Mouse (Mus musculus) forebrain, embryonic 11.5 days (tissue): ENCODE results near the gene Ndel1. TPM values are rescaled to one million over a fixed set of nuclear protein-coding genes. Genes with fewer than 3 reads are reported as not detected.

ENCODE experiments used
- ATAC-seq: fragments of 200-750 bp; cut with Nextera tagmentation; replicated peaks from 2 replicates; pipeline ENCODE4 v1.8.0; 2017; ENCODE audit warnings: moderate TSS enrichment; ENCODE audit not compliant: low FRiP score
- DNase-seq: peaks from one replicate; pipeline ENCODE4 v3.0.0-alpha.2; 2017; ENCODE audit warnings: low spot score
- H3K27ac ChIP-seq: fragments of 300-500 bp; sonication (generic); 2 replicates; pipeline ENCODE4 v1.5.1; 2014; ENCODE audit warnings: low read depth, low read length
- H3K27me3 ChIP-seq: fragments of 300-500 bp; sonication (generic); 2 replicates; pipeline ENCODE4 v1.6.1; 2014; ENCODE audit warnings: mild to moderate bottlenecking, low read length, mixed read lengths; ENCODE audit not compliant: control insufficient read depth, insufficient read depth
- H3K36me3 ChIP-seq: fragments of 300-500 bp; sonication (generic); 2 replicates; pipeline ENCODE4 v1.6.1; 2014; ENCODE audit warnings: mild to moderate bottlenecking, low read length, moderate library complexity, mixed read lengths; ENCODE audit not compliant: control insufficient read depth, insufficient read depth
- H3K4me1 ChIP-seq: fragments of 300-500 bp; sonication (generic); replicated peaks from 2 replicates; pipeline ENCODE4 v1.6.1; 2014; ENCODE audit warnings: low read length, mixed read lengths; ENCODE audit not compliant: control insufficient read depth, insufficient read depth
- H3K4me2 ChIP-seq: fragments of 300-500 bp; sonication (generic); 2 replicates; pipeline ENCODE4 v1.6.1; 2014; ENCODE audit warnings: low read depth, mild to moderate bottlenecking, low read length, moderate library complexity, mixed read lengths; ENCODE audit not compliant: severe bottlenecking
- H3K4me3 ChIP-seq: fragments of 300-500 bp; sonication (generic); 2 replicates; pipeline ENCODE4 v1.5.1; 2014; ENCODE audit warnings: low read depth, low read length
- H3K9ac ChIP-seq: fragments of 300-500 bp; sonication (generic); 2 replicates; pipeline ENCODE4 v1.6.1; 2014; ENCODE audit warnings: low read length
- H3K9me3 ChIP-seq: fragments of 300-500 bp; sonication (generic); 2 replicates; pipeline ENCODE4 v1.6.1; 2016; ENCODE audit warnings: low read length, mixed read lengths; ENCODE audit not compliant: control insufficient read depth
- WGBS: fragments of 180-500 bp; shearing (Covaris S2); extraction: QIAGEN DNeasy Blood & Tissue Kit; methylation state at CpG from one replicate; pipeline ENCODE4 v1.1.7; 2014; 5-methylcytosine and 5-hydroxymethylcytosine counted together
- polyA plus RNA-seq: library from polyadenylated mRNA; unstranded; fragments of >200 nt; fragmentation: Nextera tagmentation; extraction: Ambion mirVana; gene quantifications from 2 replicates; pipeline ENCODE4 v1.2.1, GENCODE M21; 2014

Gene Ndel1
- polyA plus RNA-seq, 1 experiment from 2014 or later: 46.9 TPM

DNA sequence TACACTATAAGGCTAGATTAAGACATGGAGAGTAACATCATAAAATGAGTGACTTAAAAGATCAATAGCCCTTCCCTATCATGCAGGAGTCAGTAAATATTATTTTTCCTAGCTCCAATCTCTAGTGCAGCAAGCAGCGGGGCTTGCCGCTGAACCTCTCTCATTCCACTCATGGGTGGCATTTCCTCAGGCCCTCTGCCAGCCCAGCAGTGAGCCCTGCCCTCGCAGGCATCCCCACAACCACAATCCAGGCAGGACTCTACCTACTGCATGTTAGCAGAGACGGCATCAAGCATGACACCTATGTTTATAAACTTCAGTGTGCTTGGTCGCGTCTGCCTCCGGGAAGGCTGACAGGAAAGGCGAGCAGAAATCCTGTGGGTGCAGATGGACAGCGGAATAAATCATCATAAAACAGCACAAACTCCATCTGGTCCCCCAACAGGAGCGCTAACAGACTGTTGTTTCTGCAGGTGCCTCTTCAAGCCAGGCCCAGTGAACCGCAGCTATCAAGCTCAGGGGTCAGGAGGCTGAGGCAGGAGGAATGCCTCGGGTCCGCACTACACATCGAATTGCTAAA is 52.3 kb downstream of the Ndel1 start:
- Histone ChIP-seq H3K4me1 (no peaks in the 10 kb centered on the region), H3K27ac (no peak overlapping the region), H3K9ac (no peak overlapping the region), H3K27me3 (no peaks in the 10 kb centered on the region), H3K4me2 (no peak overlapping the region), H3K4me3 (no peak overlapping the region), H3K36me3 (peaks cover 9% of the 10 kb centered on the region), H3K9me3 (no peaks in the 10 kb centered on the region)
- WGBS: 93% methylated on average over 14 of the region's 14 CpGs
- no peak for ATAC-seq
- DNase-seq: peak; percentile 44

DNA sequence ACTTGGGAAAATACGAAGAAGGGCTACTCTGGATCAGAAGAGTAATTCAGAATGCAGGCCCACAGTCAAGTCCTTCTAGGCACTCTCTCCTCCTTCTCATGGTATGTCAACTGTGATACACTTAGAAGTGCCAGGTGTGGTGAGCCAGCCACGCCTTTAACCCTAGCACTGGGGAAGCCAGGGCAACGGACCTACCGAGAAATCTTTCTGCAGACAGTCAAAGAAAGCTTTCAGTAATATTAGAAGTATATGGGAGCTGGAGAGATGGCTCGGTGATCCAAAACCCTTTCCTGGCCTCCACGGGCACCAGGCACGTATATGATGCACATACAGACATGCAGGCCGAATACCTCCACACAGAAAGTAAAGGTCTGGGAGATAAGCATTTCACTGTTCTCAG is 53.2 kb downstream of the Ndel1 start:
- Histone ChIP-seq H3K4me3 (no peak overlapping the region), H3K4me2 (no peak overlapping the region), H3K4me1 (no peaks in the 10 kb centered on the region), H3K9ac (no peak overlapping the region), H3K36me3 (peaks cover 10% of the 10 kb centered on the region), H3K9me3 (no peaks in the 10 kb centered on the region), H3K27me3 (no peaks in the 10 kb centered on the region), H3K27ac (no peak overlapping the region)
- 91% methylated on average over 8 of the region's 8 CpGs for WGBS
- ATAC-seq: no peak
- no peak for DNase-seq

DNA sequence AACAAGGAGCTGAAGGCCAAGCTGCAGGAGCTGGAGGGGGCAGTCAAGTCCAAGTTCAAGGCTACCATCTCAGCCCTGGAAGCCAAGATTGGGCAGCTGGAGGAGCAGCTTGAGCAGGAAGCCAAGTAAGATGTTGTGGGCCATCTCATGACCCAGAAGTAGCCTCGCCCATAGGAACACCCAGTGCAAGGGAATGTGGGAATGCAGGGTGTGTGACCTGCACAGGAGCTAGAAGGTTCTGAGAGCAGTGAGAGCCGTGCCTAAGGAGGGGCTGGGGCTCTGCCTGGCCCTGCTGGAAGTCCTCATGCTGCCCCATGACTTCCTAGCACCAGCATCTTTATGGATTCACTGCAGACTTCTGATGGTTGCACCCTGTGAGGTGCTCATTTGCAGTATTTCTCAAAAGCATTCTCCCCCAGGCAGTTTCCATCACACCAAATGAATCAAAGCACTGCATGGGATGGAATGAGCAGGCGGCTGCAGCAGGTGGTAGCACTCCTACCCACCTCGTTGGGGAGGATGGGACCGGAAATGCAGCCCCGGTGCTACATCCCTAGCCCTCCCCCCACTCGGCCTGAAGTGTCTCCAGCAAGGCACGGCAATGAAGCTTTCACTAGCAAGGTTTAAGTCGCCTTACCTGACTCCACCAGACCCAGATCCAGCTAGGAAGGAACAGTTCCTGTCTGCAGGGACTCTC is 59.6 kb downstream of the Ndel1 start:
- Histone ChIP-seq H3K4me3 (no peak overlapping the region), H3K27ac (no peak overlapping the region), H3K9me3 (no peaks in the 10 kb centered on the region), H3K27me3 (no peaks in the 10 kb centered on the region), H3K36me3 (peaks cover 45% of the 10 kb centered on the region), H3K4me2 (no peak overlapping the region), H3K4me1 (no peaks in the 10 kb centered on the region), H3K9ac (no peak overlapping the region)
- ATAC-seq (no peak), DNase-seq (no peak)
- 90% methylated on average over 9 of the region's 9 CpGs for WGBS

- H3K27me3 ChIP-seq: no peaks in the 10 kb centered on the region
Observed at GRCm38 (mm10) chr11:68807787-68808186, 63.9 kb downstream of the Ndel1 start.

DNA sequence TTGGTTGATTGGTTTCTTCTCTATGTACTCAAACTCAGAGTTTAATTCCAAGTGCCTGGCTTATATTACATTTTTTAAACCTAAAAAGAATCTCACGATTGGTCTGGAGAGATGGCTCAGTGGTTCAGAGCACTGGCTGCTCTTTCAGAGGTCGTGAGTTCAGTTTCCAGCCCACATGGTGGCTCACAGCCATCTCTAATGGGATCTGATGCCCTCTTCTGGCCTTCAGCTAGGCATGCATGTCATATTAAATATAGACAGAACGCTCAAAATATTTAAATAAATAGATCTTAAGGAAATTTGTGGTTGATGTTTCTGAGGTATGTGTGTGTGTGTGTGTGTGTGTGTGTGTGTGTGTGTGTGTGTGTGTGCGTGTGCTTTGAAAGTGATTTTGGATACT is 66.5 kb downstream of the Ndel1 start:
- H3K4me3 ChIP-seq: no peak overlapping the region
- no peak overlapping the region for H3K27ac ChIP-seq
- H3K9me3 ChIP-seq: no peaks in the 10 kb centered on the region
- no peaks in the 10 kb centered on the region for H3K4me1 ChIP-seq
- ATAC-seq (no peak), DNase-seq (no peak)
- no peak overlapping the region for H3K9ac ChIP-seq
- H3K27me3 ChIP-seq: no peaks in the 10 kb centered on the region
- 79% methylated on average over 4 of the region's 4 CpGs for WGBS
- H3K36me3 ChIP-seq: peaks cover 48% of the 10 kb centered on the region
- H3K4me2 ChIP-seq: no peak overlapping the region

More at GRCm38 (mm10) chr11:68807787-68808186, 63.9 kb downstream of the Ndel1 start:
- peaks cover 44% of the 10 kb centered on the region for H3K36me3 ChIP-seq
- H3K9me3 ChIP-seq: no peaks in the 10 kb centered on the region
- DNase-seq (peak; percentile 88), ATAC-seq (peak; percentile 51; the same call in 1 of the 2 replicates)
- H3K27ac ChIP-seq: no peak overlapping the region
- no peak overlapping the region for H3K4me2 ChIP-seq
- no peaks in the 10 kb centered on the region for H3K4me1 ChIP-seq
- no peak overlapping the region for H3K9ac ChIP-seq
- no peak overlapping the region for H3K4me3 ChIP-seq
- 37% methylated on average over 6 of the region's 6 CpGs for WGBS

DNA sequence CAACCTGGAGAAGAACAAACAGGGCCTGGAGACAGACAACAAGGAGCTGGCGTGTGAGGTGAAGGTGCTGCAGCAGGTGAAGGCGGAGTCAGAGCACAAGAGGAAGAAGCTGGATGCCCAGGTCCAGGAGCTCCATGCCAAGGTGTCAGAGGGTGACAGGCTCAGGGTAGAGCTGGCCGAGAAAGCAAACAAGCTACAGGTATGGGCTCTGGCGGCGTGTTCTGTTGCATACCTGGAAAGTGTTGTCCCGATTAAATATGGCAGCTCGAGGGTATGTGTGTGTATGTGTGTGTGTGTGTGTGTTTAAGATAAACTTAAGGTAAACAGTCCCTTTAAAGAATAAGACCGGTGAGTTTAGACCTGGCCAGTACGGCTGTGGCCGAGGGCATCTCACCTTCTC is 73.4 kb downstream of the Ndel1 start:
- H3K9ac ChIP-seq: no peak overlapping the region
- no peaks in the 10 kb centered on the region for H3K27me3 ChIP-seq
- 96% methylated on average over 10 of the region's 10 CpGs for WGBS
- no peak overlapping the region for H3K4me2 ChIP-seq
- no peak for DNase-seq
- peaks cover 64% of the 10 kb centered on the region for H3K36me3 ChIP-seq
- no peaks in the 10 kb centered on the region for H3K4me1 ChIP-seq
- no peak for ATAC-seq
- no peaks in the 10 kb centered on the region for H3K9me3 ChIP-seq
- no peak overlapping the region for H3K4me3 ChIP-seq
- no peak overlapping the region for H3K27ac ChIP-seq

- no peak for DNase-seq
- H3K4me3 ChIP-seq: no peak overlapping the region
- no peaks in the 10 kb centered on the region for H3K9me3 ChIP-seq
- H3K9ac ChIP-seq: no peak overlapping the region
- ATAC-seq: no peak
- no peak overlapping the region for H3K4me2 ChIP-seq
- WGBS: 90% methylated on average over 9 of the region's 9 CpGs
- H3K27ac ChIP-seq: no peak overlapping the region
- H3K27me3 ChIP-seq: no peaks in the 10 kb centered on the region
- peaks cover 51% of the 10 kb centered on the region for H3K36me3 ChIP-seq
- H3K4me1 ChIP-seq: no peaks in the 10 kb centered on the region
Observed at GRCm38 (mm10) chr11:68791794-68792193, 79.9 kb downstream of the Ndel1 start.

DNA sequence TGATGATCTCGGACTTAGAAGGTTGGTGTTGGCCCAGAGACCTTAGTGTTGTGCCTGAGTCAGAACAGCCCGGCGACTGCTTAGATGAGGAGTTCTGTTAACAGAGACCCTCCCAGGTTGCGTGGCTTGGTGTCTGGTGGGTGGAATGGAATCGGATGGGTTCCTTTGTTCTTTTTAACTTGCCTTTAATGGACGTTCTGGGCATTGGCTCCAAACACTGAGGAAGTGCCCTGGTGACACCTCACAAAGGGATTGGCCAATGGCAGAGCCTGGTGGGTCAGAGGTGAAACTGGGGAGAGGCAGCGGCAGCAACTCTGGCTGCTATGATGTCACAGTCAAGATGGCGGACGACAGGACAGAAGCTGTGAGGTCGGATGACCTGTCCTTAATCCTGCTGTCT is 80.9 kb downstream of the Ndel1 start:
- Histone ChIP-seq H3K27ac (no peak overlapping the region), H3K9me3 (no peaks in the 10 kb centered on the region), H3K4me2 (no peak overlapping the region), H3K27me3 (no peaks in the 10 kb centered on the region), H3K4me3 (no peak overlapping the region), H3K4me1 (no peaks in the 10 kb centered on the region), H3K9ac (no peak overlapping the region), H3K36me3 (peaks cover 54% of the 10 kb centered on the region)
- ATAC-seq (no peak), DNase-seq (no peak)
- WGBS: 85% methylated on average over 10 of the region's 10 CpGs

DNA sequence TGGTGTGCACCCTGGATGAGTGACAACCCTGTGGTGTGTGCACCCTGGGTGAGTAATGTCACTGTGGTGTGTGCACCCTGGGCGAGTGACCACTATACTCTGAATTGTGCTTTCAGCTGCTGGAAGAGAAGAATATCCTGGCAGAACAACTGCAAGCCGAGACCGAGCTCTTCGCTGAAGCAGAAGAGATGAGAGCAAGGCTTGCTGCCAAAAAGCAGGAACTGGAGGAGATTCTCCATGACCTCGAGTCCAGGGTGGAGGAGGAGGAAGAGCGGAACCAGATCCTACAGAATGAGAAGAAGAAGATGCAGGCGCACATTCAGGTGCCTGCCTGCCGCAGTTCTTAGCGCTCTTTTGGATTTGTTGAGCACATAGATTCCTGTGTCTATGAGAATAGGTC is 84.4 kb downstream of the Ndel1 start:
- 94% methylated on average over 9 of the region's 9 CpGs for WGBS
- H3K27ac ChIP-seq: no peak overlapping the region
- H3K9me3 ChIP-seq: no peaks in the 10 kb centered on the region
- H3K27me3 ChIP-seq: no peaks in the 10 kb centered on the region
- no peak for DNase-seq
- no peak for ATAC-seq
- no peak overlapping the region for H3K9ac ChIP-seq
- H3K4me1 ChIP-seq: no peaks in the 10 kb centered on the region
- peaks cover 39% of the 10 kb centered on the region for H3K36me3 ChIP-seq
- H3K4me2 ChIP-seq: no peak overlapping the region
- no peak overlapping the region for H3K4me3 ChIP-seq
